10 mouse cellular contexts compared by ENCODE assay signal in genomic region chr1:21077191-21077590, GRCm38 (mm10). TPM values are rescaled to one million over a fixed set of nuclear protein-coding genes. Genes with fewer than 3 reads are reported as not detected.
DNase-seq lines count a peak whose midpoint lies in the region; ATAC-seq lines count a peak whose summit lies in the region.
"Had no signal": no experiment of that assay in that cellular context is flagged by ENCODE, and none has a peak within 500 bp of the region (broad histone marks: within the 10 kb centered on the region; RNA-seq: fewer than 3 reads in every experiment).

No protein-coding gene starts in this region.

- H3K9ac ChIP-seq in heart, embryonic 11.5 days (ENCODE audit: low read depth, low read length), result no peak overlapping the region
- no peak overlapping the region for H3K9ac ChIP-seq in intestine, embryonic 15.5 days
- H3K9ac ChIP-seq in midbrain, embryonic 13.5 days (replicated peaks), result no peak overlapping the region

- intact Hi-C loops in heart, postnatal 14 days (cut with DNase I), result loop anchor here (5.0 kb wide), 4 partner anchors 65 to 260 kb away; no protein-coding TSS in a partner anchor

- H3K36me3 ChIP-seq in heart, embryonic 11.5 days (ENCODE audit: control insufficient read depth, insufficient read depth, low read length), result no peaks in the 10 kb centered on the region
- H3K36me3 ChIP-seq in intestine, embryonic 15.5 days, result no peaks in the 10 kb centered on the region
- no peaks in the 10 kb centered on the region for H3K36me3 ChIP-seq in midbrain, embryonic 13.5 days

- H3K27ac ChIP-seq in heart, embryonic 11.5 days (ENCODE audit: low read depth, low read length), result no peak overlapping the region
- H3K27ac ChIP-seq in brown adipose tissue, adult 24 weeks (replicated peaks; ENCODE audit: low read depth, low read length), result no peak overlapping the region
- H3K27ac ChIP-seq in intestine, embryonic 15.5 days, result no peak overlapping the region
- H3K27ac ChIP-seq in midbrain, embryonic 13.5 days, result no peak overlapping the region

- no peaks in the 10 kb centered on the region for H3K27me3 ChIP-seq in heart, embryonic 11.5 days (ENCODE audit: control insufficient read depth, insufficient read depth, low read length)
- no peaks in the 10 kb centered on the region for H3K27me3 ChIP-seq in intestine, embryonic 15.5 days (replicated peaks)
- peaks cover 8% of the 10 kb centered on the region; the same call in 1 of the 2 replicates for H3K27me3 ChIP-seq in midbrain, embryonic 13.5 days

- no peak for ATAC-seq in heart, embryonic 11.5 days (replicated peaks; ENCODE audit: insufficient number of reproducible peaks, low FRiP score, low TSS enrichment)
- no peak for ATAC-seq in intestine, embryonic 15.5 days
- no peak for ATAC-seq in midbrain, embryonic 13.5 days
- no peak for ATAC-seq in inflammation-experienced regulatory T-cells, adult 6 months

- peak overlapping the region; percentile 74 for H3K4me2 ChIP-seq in heart, embryonic 11.5 days
- H3K4me2 ChIP-seq in intestine, embryonic 15.5 days (replicated peaks), result peak overlapping the region; percentile 68
- peak overlapping the region; percentile 73 for H3K4me2 ChIP-seq in midbrain, embryonic 13.5 days (replicated peaks)

- H3K4me1 ChIP-seq in heart, embryonic 11.5 days (ENCODE audit: control insufficient read depth, insufficient read depth, low read length), result peaks cover 49% of the 10 kb centered on the region
- peaks cover 18% of the 10 kb centered on the region for H3K4me1 ChIP-seq in brown adipose tissue, adult 24 weeks (ENCODE audit: control insufficient read depth, insufficient read depth, insufficient read length, low read length)
- H3K4me1 ChIP-seq in intestine, embryonic 15.5 days (replicated peaks), result peaks cover 51% of the 10 kb centered on the region
- peaks cover 41% of the 10 kb centered on the region for H3K4me1 ChIP-seq in midbrain, embryonic 13.5 days (replicated peaks)

- 53% methylated on average over 5 of the region's 5 CpGs for whole genome bisulfite sequencing in heart, embryonic 11.5 days (ENCODE audit: insufficient replicate concordance)
- WGBS in intestine, embryonic 15.5 days, result 55% methylated on average over 5 of the region's 5 CpGs
- 43% methylated on average over 5 of the region's 5 CpGs for WGBS in midbrain, embryonic 13.5 days

- H3K9me3 ChIP-seq in heart, embryonic 11.5 days (replicated peaks; ENCODE audit: control insufficient read depth, low read length), result no peaks in the 10 kb centered on the region
- H3K9me3 ChIP-seq in intestine, embryonic 15.5 days, result no peaks in the 10 kb centered on the region
- no peaks in the 10 kb centered on the region for H3K9me3 ChIP-seq in midbrain, embryonic 13.5 days

- H3K4me3 ChIP-seq in heart, embryonic 11.5 days (ENCODE audit: low read depth, low read length), result peak overlapping the region; percentile 74; the same call in 1 of the 2 replicates
- peak overlapping the region; percentile 30 for H3K4me3 ChIP-seq in brown adipose tissue, adult 24 weeks (ENCODE audit: insufficient read depth, low read depth, low read length)
- H3K4me3 ChIP-seq in intestine, embryonic 15.5 days (replicated peaks), result peak overlapping the region; percentile 68
- H3K4me3 ChIP-seq in midbrain, embryonic 13.5 days (replicated peaks), result no peak overlapping the region

- DNase-seq in heart, postnatal 14 days, result no peak
- no peak for DNase-seq in testis, postnatal 10 days (ENCODE audit: low spot score)
- DNase-seq in T-cell, adult 2 months (ENCODE audit: low spot score), result no peak
- DNase-seq: gastrocnemius, postnatal 25 days; thymus, postnatal 14 days had no signal

RNA-seq across cellular contexts. Expression of gene Tram2, which starts 1.8 kb away (rescaled TPM):
- 6.1 and 7.1 TPM in 2 replicates for polyA plus RNA-seq in heart, embryonic 11.5 days (2014; fragmentation: Nextera tagmentation; extraction: Ambion mirVana)
- total RNA-seq in heart, postnatal 14 days (2021), result 1 to 10 TPM; 8.7 to 9.2 TPM
- polyA plus RNA-seq in brown adipose tissue, adult 24 weeks (2012; ENCODE audit: insufficient read depth, insufficient read length, missing spikeins), result 1.9 TPM in 2 replicates
- polyA plus RNA-seq in intestine, embryonic 15.5 days (2015; fragmentation: Nextera tagmentation; extraction: Ambion mirVana), result 6.4 and 6.9 TPM in 2 replicates
- 2.2 and 2.5 TPM in 2 replicates for polyA plus RNA-seq in midbrain, embryonic 13.5 days (2015; fragmentation: Nextera tagmentation; extraction: Ambion mirVana)
- polyA plus RNA-seq in inflammation-experienced regulatory T-cells, adult 6 months (2017; shearing (Covaris generic)), result 1 to 10 TPM; 6.7 to 8.0 (median 7.0) TPM
